Mouse (Mus musculus): ENCODE results near the gene Gpr12.
"Not testable (repeated sequence)": the region's sequence is repeated elsewhere in the genome, so short reads cannot be mapped to it uniquely, and the experiment has no call there.

Gene Gpr12

DNA sequence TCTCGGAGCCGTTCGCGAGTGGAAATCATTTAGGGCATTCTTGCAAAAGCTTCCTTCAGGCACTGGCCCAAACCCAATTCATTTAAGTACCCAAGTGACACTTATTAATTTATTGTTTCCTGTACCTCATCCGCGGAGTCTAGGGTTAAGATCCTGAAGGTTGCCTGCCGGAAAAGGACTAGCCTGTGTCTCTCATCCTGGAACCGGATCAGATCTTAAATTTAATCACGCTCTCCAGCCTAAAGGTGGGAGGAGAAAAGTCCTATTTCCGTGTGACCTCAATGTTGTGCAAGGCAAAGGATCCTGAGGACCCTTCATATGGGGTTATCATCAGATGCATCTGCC lies 240 bp upstream of the Gpr12 start:
- no peak for DNase-seq

DNA sequence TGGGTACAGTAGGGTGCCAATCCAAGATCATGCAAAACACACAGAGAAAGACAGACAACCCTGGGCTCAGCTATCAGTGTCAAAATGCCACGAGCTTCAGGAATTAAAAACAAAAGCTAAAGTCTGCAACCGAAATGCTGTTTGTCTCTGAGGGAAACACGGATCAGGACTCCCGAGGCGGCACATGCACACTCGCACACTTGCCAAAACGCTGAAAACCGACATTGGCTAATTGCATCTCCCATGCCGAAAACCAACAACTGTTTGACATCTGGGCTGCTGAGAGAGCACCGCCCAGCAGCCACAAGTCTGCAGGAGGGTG lies 922 bp downstream of the Gpr12 start:
- no peak for DNase-seq

- no peak for DNase-seq
These were observed 8.4 kb downstream of the Gpr12 start for GRCm38 (mm10) chr5:146576668-146577067.

DNA sequence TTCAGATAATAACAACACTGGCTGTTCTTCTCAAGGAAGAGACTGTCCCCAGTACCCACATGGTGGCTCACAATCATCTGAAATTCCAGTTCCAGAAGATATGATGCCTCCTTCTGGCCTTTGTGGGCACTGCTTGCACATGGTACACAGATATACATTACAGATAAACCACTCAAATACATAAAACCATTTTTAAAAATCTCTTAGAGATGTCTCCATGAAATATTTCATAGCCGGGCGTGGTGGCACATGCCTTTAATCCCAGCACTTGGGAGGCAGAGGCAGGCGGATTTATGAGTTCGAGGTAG lies 12.3 kb downstream of the Gpr12 start:
- DNase-seq: not testable (repeated sequence)

DNA sequence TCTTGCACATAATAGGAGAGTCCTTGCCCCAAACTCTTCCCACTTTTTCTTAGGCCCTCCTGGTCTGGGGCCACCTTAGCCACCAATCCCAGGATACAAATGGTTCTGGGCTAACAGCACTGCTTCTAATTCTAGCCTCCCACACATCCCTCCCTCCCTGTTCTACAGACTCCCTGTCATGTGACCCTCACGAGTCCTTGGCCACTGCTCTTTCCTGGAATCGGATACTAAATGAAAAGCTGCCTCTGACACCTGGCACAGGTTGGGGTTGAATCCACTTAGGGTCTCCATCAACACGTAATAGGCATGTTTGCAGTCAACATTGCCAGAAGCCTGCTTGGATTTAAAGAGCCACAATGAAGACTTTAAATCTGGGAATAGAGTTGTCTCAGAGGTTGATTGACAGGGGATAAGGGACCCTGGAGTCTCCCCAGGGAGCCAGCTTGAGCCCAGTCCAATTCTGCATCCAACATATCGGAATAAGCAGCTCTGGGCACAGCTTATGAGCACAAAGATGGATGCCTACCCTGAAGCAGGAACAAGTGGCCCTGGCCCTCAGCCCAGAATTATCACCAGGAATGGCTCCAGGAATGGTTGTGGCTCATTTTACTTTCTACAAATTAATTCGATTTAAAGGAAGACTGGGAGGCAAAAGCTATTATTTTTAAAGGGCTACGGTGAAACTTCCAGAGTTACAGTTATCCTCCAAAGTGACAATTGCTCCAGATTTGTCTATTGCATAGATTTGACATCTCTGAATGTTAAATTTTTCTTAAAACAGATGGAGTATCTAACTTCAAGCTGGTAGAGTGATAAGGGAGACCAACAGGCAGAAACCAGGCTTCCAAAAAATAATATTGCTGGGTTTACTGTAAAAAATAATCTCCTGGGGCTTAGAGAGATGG lies 13.0 kb downstream of the Gpr12 start:
- not testable (repeated sequence) for DNase-seq

DNA sequence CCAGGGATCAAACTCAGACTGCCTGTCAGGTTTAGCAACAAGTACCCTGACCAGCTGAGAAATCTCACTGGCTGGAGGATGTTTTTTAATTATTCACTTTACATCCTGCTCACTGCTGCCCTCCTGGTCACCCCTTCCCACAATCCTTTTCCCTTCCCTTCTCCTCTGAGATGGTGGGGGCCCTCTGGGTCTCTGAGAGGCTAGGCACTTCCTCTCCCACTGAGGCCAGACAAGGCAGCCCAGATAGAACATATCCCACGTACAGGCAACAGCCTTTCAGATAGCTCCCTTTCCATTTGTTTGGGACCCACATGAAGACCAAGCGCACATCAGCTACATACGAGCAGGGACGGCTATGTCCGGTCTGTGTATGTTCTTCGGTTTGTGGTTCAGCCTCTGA lies 14.9 kb downstream of the Gpr12 start:
- DNase-seq: not testable (repeated sequence)

- DNase-seq: no peak
These were observed 18.0 kb downstream of the Gpr12 start for GRCm38 (mm10) chr5:146567054-146567453.

- no peak for DNase-seq
These were observed 20.8 kb downstream of the Gpr12 start for GRCm38 (mm10) chr5:146564259-146564658.

DNA sequence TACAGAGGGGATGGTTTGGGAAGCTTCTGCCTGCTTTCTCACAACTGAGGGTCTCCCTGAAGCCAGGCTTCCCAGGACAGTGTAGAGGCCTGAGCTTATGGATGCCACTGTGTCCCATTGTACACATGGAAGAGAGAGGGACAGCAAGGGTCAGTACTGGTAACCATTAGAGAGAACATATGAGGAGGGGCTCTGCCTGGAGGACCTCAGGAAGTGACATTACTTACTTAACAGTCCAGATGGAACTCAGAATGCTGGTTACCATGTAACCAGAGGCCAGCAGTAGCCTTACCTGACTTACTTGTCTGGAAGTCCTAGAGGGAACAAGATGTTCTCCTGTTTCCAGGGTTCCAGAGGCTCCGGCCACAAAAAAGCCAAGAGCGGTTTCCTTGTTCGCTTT lies 29.2 kb downstream of the Gpr12 start, which contains the start of gene Gm3415:
Gene Gm3415, plus strand, starts transcription at position 301 of the 400 bp plus-strand sequence.
- DNase-seq: not testable (repeated sequence)

DNA sequence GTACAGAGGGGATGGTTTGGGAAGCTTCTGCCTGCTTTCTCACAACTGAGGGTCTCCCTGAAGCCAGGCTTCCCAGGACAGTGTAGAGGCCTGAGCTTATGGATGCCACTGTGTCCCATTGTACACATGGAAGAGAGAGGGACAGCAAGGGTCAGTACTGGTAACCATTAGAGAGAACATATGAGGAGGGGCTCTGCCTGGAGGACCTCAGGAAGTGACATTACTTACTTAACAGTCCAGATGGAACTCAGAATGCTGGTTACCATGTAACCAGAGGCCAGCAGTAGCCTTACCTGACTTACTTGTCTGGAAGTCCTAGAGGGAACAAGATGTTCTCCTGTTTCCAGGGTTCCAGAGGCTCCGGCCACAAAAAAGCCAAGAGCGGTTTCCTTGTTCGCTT lies 47.7 kb downstream of the Gpr12 start, which contains the start of gene Gm3409:
Gene Gm3409, plus strand, starts transcription at position 301 of the 400 bp plus-strand sequence.
- not testable (repeated sequence) for DNase-seq
